Mouse (Mus musculus): ENCODE results near the gene Gm36176.

Gm36176 gene

DNA sequence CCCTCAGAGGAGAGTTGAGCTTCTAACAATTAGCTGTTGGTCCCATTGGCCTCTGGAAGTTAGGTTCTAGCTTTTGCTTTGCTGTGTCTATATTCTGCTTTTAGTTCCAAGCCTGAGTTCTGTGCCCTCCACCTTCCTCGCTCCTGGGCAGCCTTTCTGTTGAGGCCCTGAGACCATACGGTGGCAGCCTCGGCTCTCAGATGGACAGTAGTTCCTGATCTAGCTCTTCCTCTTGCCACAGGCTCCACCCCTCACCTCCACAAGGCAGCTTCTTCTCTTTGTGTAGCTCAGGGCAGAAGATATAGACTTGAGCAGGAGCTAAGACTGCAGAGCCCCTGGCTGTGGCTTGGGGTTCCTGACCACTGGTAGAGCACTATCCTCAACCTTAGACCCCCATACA, 33.7 kb downstream of the Gm36176 start:
- DNase-seq (ENCODE audit: extremely low read depth, low read depth): no peak

DNA sequence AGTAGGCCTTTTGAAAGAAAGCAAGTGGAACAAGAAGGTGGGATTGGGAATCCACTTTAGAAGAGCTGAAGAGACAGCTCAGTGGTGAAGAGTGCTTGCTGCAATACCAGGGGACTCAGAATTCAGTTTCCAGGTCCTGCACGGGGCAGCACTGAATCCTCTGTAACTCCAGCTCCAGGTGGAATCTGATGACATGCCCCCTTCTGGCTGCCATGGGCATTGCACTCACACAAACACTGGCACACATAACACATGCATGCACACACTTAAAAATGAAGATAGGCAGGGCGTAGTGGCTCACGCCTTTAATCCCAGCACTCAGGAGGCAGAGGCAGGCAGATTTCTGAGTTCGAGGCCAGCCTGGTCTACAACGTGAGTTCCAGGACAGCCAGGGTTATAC, 36.0 kb downstream of the Gm36176 start:
- no peak for DNase-seq (ENCODE audit: extremely low read depth, low read depth)

DNA sequence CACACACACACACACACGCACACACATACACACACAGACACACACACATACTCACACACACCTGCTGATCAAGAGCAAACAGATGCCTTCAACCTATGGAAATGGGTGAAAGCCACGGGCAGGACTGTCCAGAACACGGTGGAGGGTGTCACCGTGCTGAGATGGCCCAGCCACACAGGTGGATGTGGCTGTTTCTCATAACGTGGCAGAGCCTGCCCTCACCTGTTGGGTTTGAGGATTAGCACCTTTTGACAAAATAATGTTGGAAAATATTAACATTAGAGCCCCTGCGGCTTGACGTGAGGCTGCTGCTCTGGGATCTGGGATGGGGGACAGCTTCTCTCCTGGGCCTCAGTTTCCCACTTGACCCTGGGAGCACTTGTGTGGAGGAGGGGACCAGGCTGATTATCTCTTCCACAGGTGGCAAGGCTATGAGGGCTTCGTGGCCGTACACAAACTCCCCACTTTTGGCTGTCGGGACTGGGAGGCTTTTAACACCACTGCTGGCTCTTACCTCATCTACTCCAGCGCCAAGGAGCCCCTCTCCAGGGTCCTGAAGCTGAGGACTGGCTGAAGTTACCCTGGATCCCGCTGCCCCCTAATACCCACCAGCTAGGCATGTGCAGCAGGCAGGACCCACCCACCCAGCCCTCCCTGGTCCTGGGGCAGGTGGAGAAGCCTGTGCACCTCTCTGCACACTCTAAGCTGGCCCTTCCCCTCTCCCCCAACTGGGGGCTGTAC, 39.6 kb downstream of the Gm36176 start:
- no peak for DNase-seq (ENCODE audit: extremely low read depth, low read depth)

DNA sequence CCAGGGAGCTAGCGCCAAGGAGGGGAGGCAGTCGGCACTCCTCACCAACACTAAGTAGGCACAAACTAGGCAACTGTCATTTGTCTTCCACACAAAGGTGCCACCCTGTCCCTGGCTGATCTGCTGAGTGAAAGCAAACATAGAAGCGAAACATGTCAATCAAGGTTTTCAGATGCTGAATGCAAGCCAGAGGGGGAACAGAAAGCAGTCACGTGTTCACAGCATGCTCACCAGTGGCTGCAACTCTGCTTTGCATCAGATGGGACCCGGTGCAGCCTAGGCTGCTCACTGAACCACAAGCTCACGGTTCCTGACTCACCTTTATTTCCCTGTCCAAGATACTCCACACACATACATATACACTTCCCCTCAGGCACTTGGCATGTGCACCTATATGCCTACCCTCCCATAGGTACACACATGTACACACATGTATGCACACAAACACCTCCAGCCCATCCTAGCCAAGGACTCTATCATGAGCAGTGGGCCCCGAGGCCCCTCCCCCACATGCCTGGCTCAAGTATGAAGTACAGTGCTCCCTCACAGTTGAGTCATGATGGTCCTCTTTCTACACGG, 44.5 kb downstream of the Gm36176 start:
- DNase-seq (ENCODE audit: extremely low read depth, low read depth): no peak

DNA sequence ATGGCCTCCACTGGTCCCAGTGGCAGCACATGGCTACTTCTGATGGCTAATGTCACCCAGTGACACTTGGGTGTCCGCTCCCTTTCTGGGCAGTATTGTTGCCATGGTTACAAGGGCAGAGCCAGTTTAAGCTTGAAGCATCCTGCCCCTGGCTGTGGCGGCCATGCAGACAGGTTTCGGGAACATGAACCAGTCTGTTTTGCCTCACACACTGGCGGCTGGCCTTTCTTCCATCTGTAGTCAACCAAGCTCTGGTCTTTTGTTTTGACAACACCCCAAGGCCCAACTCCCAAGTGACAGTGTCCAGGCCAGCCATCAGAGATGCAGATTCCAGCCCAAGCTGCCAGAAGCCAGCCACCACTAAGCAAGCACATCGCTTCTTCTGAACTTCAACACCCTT, 49.0 kb downstream of the Gm36176 start:
- DNase-seq (ENCODE audit: extremely low read depth, low read depth): no peak

Measured in MEL-GATA-1-ER (cell line).